Comparison of ENCODE assay signal across 14 mouse cellular contexts in the genomic region with DNA sequence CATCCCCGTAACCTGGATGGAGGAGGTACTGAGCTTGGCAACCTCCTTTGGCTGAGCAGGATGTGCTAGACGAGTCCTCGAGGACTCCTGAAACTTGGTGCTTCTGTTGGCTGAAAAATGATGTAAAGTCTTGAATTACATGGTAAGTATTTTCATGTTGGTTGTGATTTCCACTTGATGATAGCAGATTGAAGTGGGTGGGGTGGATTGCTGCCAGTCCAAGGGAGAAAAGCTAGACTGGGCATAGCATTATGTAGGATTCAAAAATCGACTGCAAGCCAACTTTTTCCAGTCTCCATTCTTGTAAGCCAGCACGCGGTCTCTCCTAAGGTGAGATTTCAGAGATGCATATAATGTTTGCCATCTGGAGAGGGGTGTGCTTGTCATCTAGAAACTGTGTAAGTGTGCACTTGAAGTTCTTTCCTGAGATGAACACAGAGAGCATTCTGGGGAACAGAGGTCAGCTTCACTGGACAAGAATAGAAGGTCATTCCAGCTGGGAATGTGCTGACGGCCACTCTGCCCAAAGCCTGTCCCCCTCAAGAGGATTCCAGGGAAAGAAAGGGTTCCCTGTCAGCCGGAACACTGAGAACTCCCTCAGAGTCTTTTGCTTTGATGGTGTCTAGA. TPM values are rescaled to one million over a fixed set of nuclear protein-coding genes. Genes with fewer than 3 reads are reported as not detected.
A peak's percentile ranks its signal among the peaks of the same experiment; 100 is the strongest.
DNase-seq lines count a peak whose midpoint lies in the region; ATAC-seq and TF ChIP-seq lines count a peak whose summit lies in the region.
"Had no signal": no experiment of that assay in that cellular context is flagged by ENCODE, and none has a peak within 500 bp of the region (broad histone marks: within the 10 kb centered on the region; RNA-seq: fewer than 3 reads in every experiment).

No protein-coding gene starts in this region.

- 55% methylated on average over 8 of the region's 8 CpGs for WGBS in heart, embryonic 15.5 days
- 80% methylated on average over 8 of the region's 8 CpGs for WGBS in liver, postnatal 0 days (ENCODE audit: insufficient replicate concordance)

- intact Hi-C loops in heart, postnatal 36 days (cut with DNase I): no loop called here

- H3K36me3 ChIP-seq in heart, embryonic 15.5 days: no peaks in the 10 kb centered on the region
- H3K36me3 ChIP-seq in liver, postnatal 0 days (replicated peaks; ENCODE audit: insufficient read depth, low read length): no peaks in the 10 kb centered on the region
- H3K36me3 ChIP-seq: liver, embryonic 13.5 days had no signal

- H3K27ac ChIP-seq in heart, embryonic 15.5 days: peak overlapping the region; percentile 47
- H3K27ac ChIP-seq in liver, postnatal 0 days (ENCODE audit: low read depth): no peak overlapping the region
- H3K27ac ChIP-seq: liver, embryonic 13.5 days; stomach, postnatal 0 days had no signal

- TF ChIP-seq CTCF in liver, postnatal 0 days (IDR thresholded peaks at IDR 0.05; ENCODE audit: low read depth): no peak

- TF ChIP-seq EP300 in liver, postnatal 0 days (IDR thresholded peaks at IDR 0.05; ENCODE audit: low read depth): no peak

- H3K4me1 ChIP-seq in heart, embryonic 15.5 days (replicated peaks): peaks cover 24% of the 10 kb centered on the region
- peaks cover 4% of the 10 kb centered on the region; the same call in 1 of the 2 replicates for H3K4me1 ChIP-seq in liver, postnatal 0 days (ENCODE audit: insufficient read depth)
- H3K4me1 ChIP-seq: liver, embryonic 13.5 days had no signal

- H3K4me2 ChIP-seq in heart, embryonic 15.5 days: no peak overlapping the region
- H3K4me2 ChIP-seq in liver, postnatal 0 days (ENCODE audit: low read depth, low read length): no peak overlapping the region
- H3K4me2 ChIP-seq: heart, embryonic 11.5 days; liver, embryonic 13.5 days had no signal

- H3K4me3 ChIP-seq in heart, embryonic 15.5 days: no peak overlapping the region
- no peak overlapping the region for H3K4me3 ChIP-seq in liver, postnatal 0 days (ENCODE audit: low read depth, low read length)
- H3K4me3 ChIP-seq: liver, embryonic 13.5 days had no signal

- no peaks in the 10 kb centered on the region for H3K9me3 ChIP-seq in heart, embryonic 15.5 days (replicated peaks)
- H3K9me3 ChIP-seq in liver, postnatal 0 days (ENCODE audit: low read length): no peaks in the 10 kb centered on the region
- H3K9me3 ChIP-seq: liver, embryonic 13.5 days had no signal

- no peak for ATAC-seq in heart, embryonic 15.5 days (replicated peaks; ENCODE audit: insufficient number of reproducible peaks, insufficient read depth, low FRiP score, low read depth)
- ATAC-seq in liver, postnatal 0 days: no peak
- ATAC-seq: activated CD4-positive, CD25-positive, alpha-beta regulatory T cell, adult 4 months; intestine, postnatal 0 days had no signal

- H3K9ac ChIP-seq in heart, embryonic 15.5 days: no peak overlapping the region
- no peak overlapping the region for H3K9ac ChIP-seq in liver, postnatal 0 days (replicated peaks)
- H3K9ac ChIP-seq: liver, embryonic 13.5 days had no signal

- DNase-seq in heart, postnatal 36 days: no peak
- peak; percentile 17 to 23 for DNase-seq in frontal cortex, postnatal 10 days (ENCODE audit: low spot score in 2 of 2)
- DNase-seq in layer of hippocampus, postnatal 36 days: peak; percentile 14 to 27
- DNase-seq in right cerebral cortex, adult 18-20 months: peak; percentile 70
- DNase-seq in B cell, adult 2 months: no peak
- no peak for DNase-seq in testis, postnatal 14 days (ENCODE audit: low spot score)
- DNase-seq in liver, postnatal 0 days: no peak
- DNase-seq: cerebellum, adult 11-12 months; liver, embryonic 13.5 days had no signal

- no peaks in the 10 kb centered on the region for H3K27me3 ChIP-seq in heart, embryonic 15.5 days
- H3K27me3 ChIP-seq in liver, postnatal 0 days (ENCODE audit: insufficient read depth, low read length): no peaks in the 10 kb centered on the region
- H3K27me3 ChIP-seq: liver, embryonic 13.5 days had no signal

RNA-seq across cellular contexts. Expression of gene Stat4, which starts 5.1 kb away (rescaled TPM):
- 1.9 and 5.1 TPM in 2 replicates for polyA plus RNA-seq in heart, embryonic 15.5 days (2015; fragmentation: Nextera tagmentation; extraction: Ambion mirVana)
- under 1 TPM; 0.22 to 0.28 TPM for total RNA-seq in heart, postnatal 36 days (2021)
- total RNA-seq in layer of hippocampus, postnatal 36 days (2021): under 1 TPM; 0.46 to 0.67 TPM
- polyA plus RNA-seq in liver, postnatal 0 days (2015; fragmentation: Nextera tagmentation; extraction: Ambion mirVana): 1.1 and 1.4 TPM in 2 replicates

Comparison
In these comparisons a context has a peak if more than half of its experiments do, and no peak if none do; other contexts are left out.
1. DNase-seq: peak in frontal cortex, postnatal 10 days (2 of 2), layer of hippocampus, postnatal 36 days (2 of 2) and right cerebral cortex, adult 18-20 months (single experiment); none in heart, postnatal 36 days (0 of 2), B cell, adult 2 months (0 of 2), testis, postnatal 14 days (single experiment) and liver, postnatal 0 days (single experiment).